Mouse (Mus musculus) retina, adult 2 months (tissue): ENCODE results near the gene Itih3.

ENCODE experiments used
- DNase-seq: peaks from one replicate; pipeline ENCODE4 v3.0.0-alpha.2; 2012; ENCODE audit warnings: low read depth, low spot score

Itih3 gene

DNA sequence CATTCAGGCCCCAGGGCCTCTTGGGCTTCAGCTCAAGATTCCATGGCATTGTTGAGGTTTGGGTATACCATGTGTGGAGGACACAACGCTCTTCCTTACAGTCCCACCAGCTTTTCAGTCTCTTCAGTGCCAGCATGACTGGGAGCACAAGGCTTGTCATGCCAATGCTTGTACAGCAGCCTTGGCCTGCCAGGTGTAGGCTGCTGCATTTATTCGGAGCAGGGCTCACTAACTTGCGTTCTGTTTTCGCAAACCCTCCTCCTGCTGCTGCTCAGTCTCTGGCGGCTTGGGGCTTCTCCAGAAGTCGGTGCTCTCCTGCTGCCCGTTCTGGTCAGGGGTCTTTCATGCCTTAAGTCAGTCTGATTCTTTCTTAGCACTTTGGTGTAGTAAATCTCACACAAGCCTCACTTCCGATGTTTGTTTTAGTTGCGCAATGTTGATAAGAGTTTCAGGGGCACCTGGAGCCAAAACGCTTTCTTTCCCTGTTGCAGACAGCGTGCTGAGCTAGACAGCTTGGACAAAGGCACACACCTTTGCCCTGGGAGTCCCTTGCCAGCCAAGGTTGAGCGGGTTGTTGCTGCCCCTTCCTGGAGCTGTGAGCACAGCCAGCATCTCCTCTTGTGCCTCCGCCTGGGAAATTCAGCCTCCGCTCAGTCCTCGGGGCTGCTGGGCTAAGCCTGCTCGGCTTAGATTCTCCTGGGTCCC, 62.0 kb downstream of the Itih3 start:
- DNase-seq = no peak
